8 mouse cellular contexts compared by ENCODE assay signal in genomic region chr19:53310771-53311523, GRCm38 (mm10). TPM values are rescaled to one million over a fixed set of nuclear protein-coding genes. Genes with fewer than 3 reads are reported as not detected.
DNase-seq lines count a peak whose midpoint lies in the region; ATAC-seq lines count a peak whose summit lies in the region.

No protein-coding gene starts in this region.

- H3K27ac ChIP-seq in kidney, embryonic 16.5 days (ENCODE audit: low read length): peak overlapping the region; percentile 97

- peak; percentile 67 to 70 for DNase-seq in cerebellum, postnatal 25 days
- DNase-seq in gastrocnemius, postnatal 36 days: peak; percentile 34 to 52
- peak; percentile 66 for DNase-seq in lung, postnatal 10 days
- peak; percentile 52 to 56 for DNase-seq in right cerebral cortex, postnatal 10 days (ENCODE audit: low spot score in 2 of 2)
- no peak for DNase-seq in frontal cortex, postnatal 10 days (ENCODE audit: low spot score in 2 of 2)

- peak overlapping the region; percentile 97 for H3K4me2 ChIP-seq in kidney, embryonic 16.5 days (replicated peaks; ENCODE audit: low read depth, low read length)

- H3K4me3 ChIP-seq in megakaryocyte, embryonic 14.5 days (replicated peaks): peak overlapping the region; percentile 99
- peak overlapping the region; percentile 93 for H3K4me3 ChIP-seq in kidney, embryonic 16.5 days (ENCODE audit: low read length)

- WGBS in kidney, embryonic 16.5 days: under 1% methylated on average over 47 of the region's 48 CpGs

- peaks cover 8% of the 10 kb centered on the region for H3K27me3 ChIP-seq in megakaryocyte, embryonic 14.5 days (replicated peaks)
- no peaks in the 10 kb centered on the region for H3K27me3 ChIP-seq in kidney, embryonic 16.5 days (ENCODE audit: insufficient read depth, low read length)

- peaks cover 12% of the 10 kb centered on the region for H3K36me3 ChIP-seq in megakaryocyte, embryonic 14.5 days (replicated peaks; ENCODE audit: low read length)
- no peaks in the 10 kb centered on the region for H3K36me3 ChIP-seq in kidney, embryonic 16.5 days (ENCODE audit: insufficient read depth, low read length)

- peaks cover 23% of the 10 kb centered on the region for H3K4me1 ChIP-seq in megakaryocyte, embryonic 14.5 days
- peaks cover 25% of the 10 kb centered on the region for H3K4me1 ChIP-seq in kidney, embryonic 16.5 days (ENCODE audit: insufficient read depth, low read length)

- no peak for ATAC-seq in megakaryocyte, adult 5-6 weeks (ENCODE audit: poor library complexity, severe bottlenecking)
- ATAC-seq in kidney, embryonic 16.5 days (ENCODE audit: low FRiP score, low TSS enrichment): no peak

- intact Hi-C loops in gastrocnemius, postnatal 36 days (cut with DNase I): loop anchor here (2.0 to 10.0 kb wide), 4 partner anchors 18 to 276 kb away; partner anchors contain the start of gene Add3

- peak overlapping the region; percentile 88 for H3K9ac ChIP-seq in kidney, embryonic 16.5 days (replicated peaks; ENCODE audit: low read length)

- H3K9me3 ChIP-seq in megakaryocyte, embryonic 14.5 days: no peaks in the 10 kb centered on the region
- no peaks in the 10 kb centered on the region for H3K9me3 ChIP-seq in kidney, embryonic 16.5 days (ENCODE audit: low read length)

RNA-seq across cellular contexts. Expression of gene Mxi1, which starts 0.6 kb away (rescaled TPM):
- 32.9 and 41.2 TPM in 2 replicates for polyA plus RNA-seq in megakaryocyte, embryonic 14.5 days (2012; ENCODE audit: insufficient read depth, low replicate concordance)
- total RNA-seq in megakaryocyte, adult 5-6 weeks (2015): 42.1 and 42.8 TPM in 2 replicates
- 74.0 and 91.1 TPM in 2 replicates for total RNA-seq in megakaryocyte, adult 5-6 weeks (2017)
- total RNA-seq in gastrocnemius, postnatal 36 days (2021): 10 to 100 TPM; 35.9 to 47.1 TPM
- polyA plus RNA-seq in kidney, embryonic 16.5 days (2015; fragmentation: Nextera tagmentation; extraction: Ambion mirVana): 19.2 and 32.1 TPM in 2 replicates

Comparison
In these comparisons a context has a peak if more than half of its experiments do, and no peak if none do; other contexts are left out.
1. DNase-seq: peak in cerebellum, postnatal 25 days (2 of 2), gastrocnemius, postnatal 36 days (2 of 2), lung, postnatal 10 days (single experiment) and right cerebral cortex, postnatal 10 days (2 of 2); none in frontal cortex, postnatal 10 days (0 of 2).